Mouse (Mus musculus) megakaryocyte, embryonic 14.5 days (primary cell): ENCODE measurements around the gene Npas2. TPM values are rescaled to one million over a fixed set of nuclear protein-coding genes. Genes with fewer than 3 reads are reported as not detected.

ENCODE experiments used
- H3K27me3 ChIP-seq: replicated peaks from 2 replicates; pipeline ENCODE3; 2012; ENCODE audit warnings: inconsistent platforms
- H3K36me3 ChIP-seq: replicated peaks from 2 replicates; pipeline ENCODE3; 2012; ENCODE audit warnings: low read length, inconsistent platforms, mixed read lengths
- H3K4me1 ChIP-seq: 2 replicates; pipeline ENCODE4 v1.6.1; 2012; ENCODE audit warnings: inconsistent platforms
- H3K4me3 ChIP-seq: replicated peaks from 2 replicates; pipeline ENCODE3; 2012; ENCODE audit warnings: moderate library complexity, mild to moderate bottlenecking, inconsistent platforms
- H3K9me3 ChIP-seq: 2 replicates; pipeline ENCODE4 v1.6.1; 2012; ENCODE audit warnings: inconsistent platforms
- FLI1 ChIP-seq: IDR thresholded peaks from 2 replicates; pipeline ENCODE4 v1.6.1; 2012; ENCODE audit warnings: low read length, inconsistent platforms, mixed read lengths
- GATA1 ChIP-seq: IDR thresholded peaks from 3 replicates; pipeline ENCODE4 v1.6.1; 2012; ENCODE audit warnings: mixed read lengths, low read length, inconsistent platforms, borderline replicate concordance
- polyA plus RNA-seq: library from polyadenylated mRNA; stranded (reverse); fragments of >175 nt; gene quantifications from 2 replicates; pipeline ENCODE4 v1.2.3, GENCODE M21; 2012; ENCODE audit warnings: low replicate concordance; ENCODE audit not compliant: insufficient read depth

Npas2 gene
- 1.9 and 5.8 TPM in 2 replicates for polyA plus RNA-seq

DNA sequence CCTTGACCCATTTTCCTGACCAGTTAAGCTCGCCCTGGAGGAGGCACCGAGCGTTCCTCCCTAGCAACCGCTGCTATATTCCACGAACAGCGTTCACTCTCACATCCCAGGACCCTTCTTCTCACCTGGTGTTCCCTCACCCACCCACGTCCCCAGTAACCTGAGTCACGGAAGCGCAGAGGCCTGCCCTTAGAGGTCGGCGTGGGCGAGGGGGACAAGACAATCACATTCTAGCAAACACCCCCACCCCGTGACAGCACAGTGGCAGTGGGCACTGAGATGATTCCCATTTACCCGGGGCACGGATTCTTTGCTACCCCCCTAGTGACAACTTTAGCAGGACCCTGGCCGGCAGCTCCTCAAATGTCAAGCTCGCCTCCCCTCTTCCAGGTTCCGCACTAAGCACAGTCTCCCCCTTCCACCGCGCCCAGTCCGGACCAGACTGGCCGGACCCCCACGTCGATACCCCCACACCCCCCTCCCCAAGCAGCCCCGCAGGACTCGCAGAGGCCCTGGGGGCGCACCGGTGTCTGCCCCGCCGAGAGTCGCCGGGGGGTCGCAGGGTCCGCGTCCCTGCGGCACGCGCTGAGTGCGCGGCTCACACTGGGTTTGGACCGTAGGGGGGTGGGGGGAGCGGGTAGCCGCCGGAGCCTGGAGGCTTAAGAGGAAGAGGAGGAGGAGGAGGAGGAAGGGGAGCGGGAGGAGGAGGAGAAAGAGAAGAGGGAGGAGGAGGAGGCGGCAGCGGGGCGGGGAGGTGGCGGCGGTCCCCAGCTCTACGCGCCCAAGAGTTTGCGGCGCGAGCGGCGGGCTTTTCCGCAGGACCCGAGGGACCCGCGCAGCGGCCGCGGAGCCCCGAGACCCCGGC is at the start of gene Npas2:
Gene Npas2 (plus strand): TSS at position 735 of the 865 bp plus-strand sequence.
- Histone ChIP-seq H3K4me1 (peaks cover 53% of the 10 kb centered on the region), H3K9me3 (peaks cover 3% of the 10 kb centered on the region), H3K4me3 (peak within 1 kb of the TSS; percentile 96), H3K27me3 (peaks cover 59% of the 10 kb centered on the region), H3K36me3 (peaks cover 4% of the 10 kb centered on the region)
- TF ChIP-seq FLI1 (no peak), GATA1 (no peak)

DNA sequence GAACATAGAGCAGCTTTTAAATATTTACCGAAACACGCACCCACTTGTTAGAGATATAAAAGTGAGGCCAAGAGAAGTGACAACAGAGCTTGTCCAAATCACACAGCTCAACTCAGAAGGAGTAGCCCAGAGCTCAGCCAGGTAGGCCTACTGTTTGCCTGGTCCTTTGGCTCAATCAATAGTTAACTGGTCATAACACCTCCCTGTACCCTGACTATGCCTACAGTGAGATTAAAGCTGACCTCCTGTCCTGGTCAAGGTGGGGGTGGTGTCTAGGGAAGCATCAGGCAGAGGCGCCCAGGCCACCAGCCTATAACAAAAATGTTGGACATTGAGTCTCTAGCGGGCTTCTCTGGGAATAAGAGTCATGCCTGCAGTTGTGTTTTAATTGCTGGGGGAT is 36.8 kb upstream of the Npas2 start:
- no peak overlapping the region for H3K4me3 ChIP-seq
- H3K36me3 ChIP-seq, result no peaks in the 10 kb centered on the region
- peaks cover 14% of the 10 kb centered on the region; the same call in 1 of the 2 replicates for H3K4me1 ChIP-seq
- TF ChIP-seq GATA1, result no peak
- no peak for TF ChIP-seq FLI1
- peaks cover 35% of the 10 kb centered on the region for H3K27me3 ChIP-seq
- H3K9me3 ChIP-seq, result peaks cover 5% of the 10 kb centered on the region; the same call in 1 of the 2 replicates

DNA sequence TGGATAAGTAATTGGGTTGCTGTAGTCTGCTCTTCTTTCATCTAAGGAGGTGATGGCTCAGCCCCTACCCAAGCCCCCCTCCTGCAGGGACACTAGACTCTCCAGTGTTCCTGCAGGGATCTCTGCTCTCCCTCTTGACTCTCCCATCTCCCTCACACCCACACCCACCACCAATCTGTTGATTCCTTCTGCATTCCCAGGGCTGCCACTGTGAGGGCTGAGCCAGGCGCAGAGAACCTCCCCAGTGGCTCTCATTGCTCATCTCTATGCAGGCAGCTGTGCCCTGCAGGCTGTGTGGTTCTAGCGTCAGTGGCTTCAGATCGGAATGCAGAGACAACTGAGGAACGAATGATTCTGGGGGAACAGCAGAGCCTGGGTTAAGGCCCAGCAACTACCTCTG is 33.4 kb upstream of the Npas2 start:
- H3K4me3 ChIP-seq, result no peak overlapping the region
- H3K36me3 ChIP-seq, result no peaks in the 10 kb centered on the region
- peaks cover 14% of the 10 kb centered on the region; the same call in 1 of the 2 replicates for H3K4me1 ChIP-seq
- TF ChIP-seq GATA1 (no peak), FLI1 (no peak)
- H3K27me3 ChIP-seq, result peaks cover 49% of the 10 kb centered on the region
- peaks cover 5% of the 10 kb centered on the region; the same call in 1 of the 2 replicates for H3K9me3 ChIP-seq

DNA sequence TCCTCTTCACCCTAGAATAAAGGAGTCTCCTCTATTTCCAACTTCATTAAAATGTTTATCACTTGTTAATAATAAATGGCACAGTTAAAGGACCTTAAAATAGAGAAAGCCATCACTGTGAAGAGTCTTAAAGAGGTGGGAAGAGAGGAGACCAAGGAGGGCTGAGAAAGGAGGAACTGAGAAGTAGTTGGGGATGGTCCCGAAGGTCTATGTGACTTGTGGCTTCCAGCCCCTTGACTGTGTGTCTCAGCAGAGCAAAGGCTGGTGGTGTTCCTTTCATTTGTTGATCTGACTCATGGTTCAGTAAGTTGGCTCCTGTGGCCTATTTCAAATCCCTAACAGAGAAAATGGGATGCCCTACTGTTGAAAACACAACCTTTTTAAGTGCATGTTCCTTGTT is 30.5 kb upstream of the Npas2 start:
- H3K4me3 ChIP-seq, result no peak overlapping the region
- peaks cover 5% of the 10 kb centered on the region; the same call in 1 of the 2 replicates for H3K9me3 ChIP-seq
- no peak for TF ChIP-seq FLI1
- no peak for TF ChIP-seq GATA1
- peaks cover 14% of the 10 kb centered on the region; the same call in 1 of the 2 replicates for H3K4me1 ChIP-seq
- peaks cover 39% of the 10 kb centered on the region for H3K27me3 ChIP-seq
- H3K36me3 ChIP-seq, result no peaks in the 10 kb centered on the region

DNA sequence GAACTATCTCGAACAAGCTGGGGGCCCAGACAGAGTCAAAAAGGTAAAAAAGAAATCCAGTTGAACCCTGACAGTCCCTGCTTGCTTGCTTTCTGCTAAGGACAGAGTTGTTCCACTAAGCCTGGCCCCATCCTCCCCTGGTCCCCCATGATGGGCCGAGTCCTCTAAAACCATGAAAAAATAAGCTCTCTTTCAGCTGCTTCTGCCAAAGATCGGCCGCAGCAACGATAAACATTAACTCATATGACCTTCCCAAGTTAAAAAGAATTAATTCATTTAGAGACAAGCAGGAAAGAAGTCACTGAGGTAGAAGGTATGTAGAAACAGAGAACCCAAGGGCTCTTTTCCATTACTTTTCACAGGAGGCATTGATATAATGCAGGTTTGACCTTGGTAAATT is 16.8 kb upstream of the Npas2 start:
- TF ChIP-seq GATA1, result no peak
- no peak for TF ChIP-seq FLI1
- H3K27me3 ChIP-seq, result peaks cover 18% of the 10 kb centered on the region
- H3K9me3 ChIP-seq, result peaks cover 52% of the 10 kb centered on the region
- H3K4me3 ChIP-seq, result no peak overlapping the region
- no peaks in the 10 kb centered on the region for H3K36me3 ChIP-seq
- H3K4me1 ChIP-seq, result no peaks in the 10 kb centered on the region; the same call in 1 of the 2 replicates

DNA sequence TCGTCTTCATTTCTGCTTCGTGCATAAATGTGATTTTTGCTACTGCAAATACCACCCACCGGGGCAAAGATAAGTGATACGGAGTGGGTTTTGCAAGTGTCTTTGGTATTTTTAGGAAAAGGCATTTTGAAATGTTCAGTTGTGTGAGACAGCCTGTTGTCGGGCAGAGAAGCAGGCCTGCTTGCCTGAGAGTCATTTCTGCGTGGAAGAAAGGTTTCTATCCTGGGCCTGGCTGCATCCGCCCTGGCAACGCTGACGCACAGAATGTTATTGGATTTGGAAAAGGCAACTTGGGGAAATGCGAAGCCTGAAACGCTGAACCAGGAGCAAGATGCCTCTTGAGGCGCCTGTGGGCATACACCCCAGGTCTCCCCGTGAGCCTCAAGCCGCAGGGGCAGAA is 16.3 kb upstream of the Npas2 start:
- no peak for TF ChIP-seq GATA1
- no peak for TF ChIP-seq FLI1
- no peak overlapping the region for H3K4me3 ChIP-seq
- H3K9me3 ChIP-seq, result peaks cover 55% of the 10 kb centered on the region
- peaks cover 20% of the 10 kb centered on the region for H3K27me3 ChIP-seq
- no peaks in the 10 kb centered on the region; the same call in 1 of the 2 replicates for H3K4me1 ChIP-seq
- H3K36me3 ChIP-seq, result no peaks in the 10 kb centered on the region

DNA sequence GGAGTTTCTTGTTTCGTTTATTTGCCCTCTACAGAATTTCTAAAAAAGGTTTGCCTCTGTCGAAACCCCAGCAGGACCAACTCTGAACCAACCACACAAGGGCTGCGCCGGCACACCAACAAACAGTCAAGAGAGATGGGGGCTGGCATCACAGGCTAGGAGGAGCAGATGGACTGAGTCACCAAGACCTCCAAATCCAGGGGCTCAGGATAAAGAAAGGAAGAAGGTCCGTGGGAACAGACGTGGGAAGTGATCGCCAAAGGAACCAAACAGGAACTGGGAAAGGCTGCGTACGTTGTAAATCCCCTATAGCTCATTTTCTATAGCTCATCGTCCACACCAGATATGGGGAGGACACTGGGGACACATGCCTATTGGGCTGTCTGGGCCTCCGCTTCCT is 13.7 kb upstream of the Npas2 start:
- no peak for TF ChIP-seq FLI1
- TF ChIP-seq GATA1, result no peak
- Histone ChIP-seq H3K9me3 (peaks cover 58% of the 10 kb centered on the region), H3K4me1 (no peaks in the 10 kb centered on the region), H3K27me3 (peaks cover 7% of the 10 kb centered on the region), H3K4me3 (no peak overlapping the region), H3K36me3 (no peaks in the 10 kb centered on the region)

DNA sequence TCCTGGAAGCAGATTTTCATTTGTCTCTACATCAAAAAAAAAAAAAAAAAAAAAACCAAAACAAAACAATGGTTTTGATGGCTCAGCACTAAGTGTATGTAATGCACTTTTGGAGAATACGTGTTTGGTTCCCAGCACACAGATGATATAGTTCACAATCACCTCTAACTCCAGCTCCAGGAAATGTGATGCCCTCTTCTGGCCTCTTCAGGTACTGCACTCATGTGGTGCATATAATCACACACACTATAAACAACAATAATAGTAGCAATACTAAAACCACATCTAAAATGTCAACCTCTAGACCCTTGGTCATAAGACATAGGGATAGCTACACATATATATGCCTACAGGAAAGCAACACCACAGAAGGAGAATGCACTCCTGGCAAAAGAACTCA is 13.0 kb upstream of the Npas2 start:
- no peak for TF ChIP-seq GATA1
- no peak for TF ChIP-seq FLI1
- peaks cover 57% of the 10 kb centered on the region for H3K9me3 ChIP-seq
- H3K4me1 ChIP-seq, result peaks cover 5% of the 10 kb centered on the region
- no peaks in the 10 kb centered on the region for H3K36me3 ChIP-seq
- H3K4me3 ChIP-seq, result no peak overlapping the region
- H3K27me3 ChIP-seq, result peaks cover 7% of the 10 kb centered on the region

DNA sequence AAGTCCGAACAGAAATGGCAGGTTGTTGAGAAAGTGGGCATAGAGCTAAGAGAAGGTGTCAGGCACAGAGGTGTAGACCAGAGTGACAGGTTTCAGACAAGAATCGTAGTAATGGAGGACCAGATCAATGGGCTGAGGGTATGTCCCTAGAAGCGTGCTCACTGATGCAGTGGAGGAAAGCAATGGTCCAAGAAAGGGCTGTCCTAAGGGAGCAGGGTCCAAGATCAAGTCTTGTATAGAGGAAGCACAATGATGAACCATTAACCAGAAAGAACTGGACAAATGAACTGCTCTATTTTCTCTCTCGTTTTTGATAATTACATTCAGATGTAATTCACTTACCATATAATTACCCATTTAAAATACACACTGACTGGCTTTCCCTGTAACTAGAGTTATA is 11.6 kb upstream of the Npas2 start:
- peaks cover 3% of the 10 kb centered on the region for H3K27me3 ChIP-seq

DNA sequence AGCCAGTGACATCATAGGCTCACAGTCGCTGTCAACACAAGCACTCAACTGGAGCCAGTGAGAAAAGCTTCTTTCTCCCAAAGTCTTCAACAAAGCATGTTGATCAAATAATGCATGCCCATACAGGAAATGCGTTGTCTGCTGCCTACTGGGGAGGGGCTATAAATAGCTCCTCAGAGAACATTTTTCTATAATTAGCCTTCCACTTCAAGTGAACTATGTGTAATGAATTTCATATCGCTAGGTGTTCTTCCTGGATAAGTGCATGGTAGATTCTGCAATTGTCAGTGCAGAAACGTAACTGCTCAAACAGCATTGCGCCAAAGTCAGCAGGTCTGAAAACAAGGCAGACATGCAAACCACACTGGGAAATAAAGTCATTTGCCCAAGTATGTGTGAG is 7.7 kb upstream of the Npas2 start:
- peaks cover 16% of the 10 kb centered on the region for H3K9me3 ChIP-seq
- no peak for TF ChIP-seq GATA1
- TF ChIP-seq FLI1, result no peak
- H3K4me3 ChIP-seq, result peak overlapping the region; percentile 78
- no peaks in the 10 kb centered on the region for H3K36me3 ChIP-seq
- H3K27me3 ChIP-seq, result peaks cover 13% of the 10 kb centered on the region
- H3K4me1 ChIP-seq, result peaks cover 20% of the 10 kb centered on the region

More for the DNA sequence above, 11.6 kb upstream of the Npas2 start:
- no peak overlapping the region for H3K4me3 ChIP-seq
- TF ChIP-seq GATA1 (no peak), FLI1 (no peak)
- H3K4me1 ChIP-seq, result peaks cover 19% of the 10 kb centered on the region
- peaks cover 43% of the 10 kb centered on the region for H3K9me3 ChIP-seq
- no peaks in the 10 kb centered on the region for H3K36me3 ChIP-seq
